Mouse (Mus musculus) midbrain, postnatal 0 days (tissue): ENCODE results near the gene Arhgef19. TPM values are rescaled to one million over a fixed set of nuclear protein-coding genes. Genes with fewer than 3 reads are reported as not detected.

Experiments
- ATAC-seq: fragments of 200-750 bp; cut with Nextera tagmentation; 2 replicates; pipeline ENCODE4 v1.8.0; 2017; ENCODE audit warnings: moderate number of reproducible peaks, mild to moderate bottlenecking, moderate TSS enrichment, moderate library complexity; ENCODE audit not compliant: low FRiP score
- DNase-seq: peaks from one replicate; pipeline ENCODE4 v3.0.0-alpha.2; 2015; ENCODE audit warnings: low spot score
- H3K27ac ChIP-seq: fragments of 300-500 bp; sonication (generic); 2 replicates; pipeline ENCODE4 v1.5.1; 2014; ENCODE audit warnings: low read depth, mild to moderate bottlenecking, low read length, mixed read lengths
- H3K27me3 ChIP-seq: fragments of 300-500 bp; sonication (generic); 2 replicates; pipeline ENCODE4 v1.6.1; 2014; ENCODE audit warnings: low read length, control low read depth, mixed read lengths; ENCODE audit not compliant: insufficient read depth
- H3K36me3 ChIP-seq: fragments of 300-500 bp; sonication (generic); 2 replicates; pipeline ENCODE4 v1.6.1; 2014; ENCODE audit warnings: low read length, control low read depth, mixed read lengths; ENCODE audit not compliant: insufficient read depth
- H3K4me1 ChIP-seq: fragments of 300-500 bp; sonication (generic); 2 replicates; pipeline ENCODE4 v1.6.1; 2014; ENCODE audit warnings: mild to moderate bottlenecking, control low read depth, antibody characterized with exemption, low read length, mixed read lengths; ENCODE audit not compliant: insufficient read depth
- H3K4me2 ChIP-seq: fragments of 300-500 bp; sonication (generic); 2 replicates; pipeline ENCODE4 v1.6.1; 2014; ENCODE audit warnings: low read depth, mild to moderate bottlenecking, low read length, mixed read lengths; ENCODE audit not compliant: poor library complexity, severe bottlenecking
- H3K4me3 ChIP-seq: fragments of 300-500 bp; sonication (generic); 2 replicates; pipeline ENCODE4 v1.5.1; 2014; ENCODE audit warnings: low read depth, mild to moderate bottlenecking, low read length, moderate library complexity
- H3K9ac ChIP-seq: fragments of 300-500 bp; sonication (generic); replicated peaks from 2 replicates; pipeline ENCODE4 v1.6.1; 2014; ENCODE audit warnings: mild to moderate bottlenecking, low read length, moderate library complexity, mixed read lengths; ENCODE audit not compliant: poor library complexity, severe bottlenecking
- H3K9me3 ChIP-seq: fragments of 300-500 bp; sonication (generic); 2 replicates; pipeline ENCODE4 v1.6.1; 2016; ENCODE audit warnings: low read length, control low read depth
- CTCF ChIP-seq: IDR thresholded peaks from 2 replicates; pipeline ENCODE4 v1.5.1; 2016; ENCODE audit warnings: antibody characterized with exemption, mild to moderate bottlenecking
- WGBS: fragments of 180-500 bp; shearing (Covaris S2); extraction: QIAGEN DNeasy Blood & Tissue Kit; methylation state at CpG from one replicate; pipeline ENCODE4 v1.1.7; 2014; 5-methylcytosine and 5-hydroxymethylcytosine counted together
- polyA plus RNA-seq: library from polyadenylated mRNA; unstranded; fragments of >200 nt; fragmentation: Nextera tagmentation; extraction: Ambion mirVana; gene quantifications from 2 replicates; pipeline ENCODE4 v1.2.1, GENCODE M21; 2015
- total RNA-seq: library from RNA; depleted of rRNA; stranded (reverse); fragments of >200 nt; gene quantifications from 2 replicates; pipeline ENCODE4 v1.2.3, GENCODE M21; 2014

Gene Arhgef19
- total and polyA plus RNA-seq, 2 experiments from 2014 or later: 1.3 TPM

DNA sequence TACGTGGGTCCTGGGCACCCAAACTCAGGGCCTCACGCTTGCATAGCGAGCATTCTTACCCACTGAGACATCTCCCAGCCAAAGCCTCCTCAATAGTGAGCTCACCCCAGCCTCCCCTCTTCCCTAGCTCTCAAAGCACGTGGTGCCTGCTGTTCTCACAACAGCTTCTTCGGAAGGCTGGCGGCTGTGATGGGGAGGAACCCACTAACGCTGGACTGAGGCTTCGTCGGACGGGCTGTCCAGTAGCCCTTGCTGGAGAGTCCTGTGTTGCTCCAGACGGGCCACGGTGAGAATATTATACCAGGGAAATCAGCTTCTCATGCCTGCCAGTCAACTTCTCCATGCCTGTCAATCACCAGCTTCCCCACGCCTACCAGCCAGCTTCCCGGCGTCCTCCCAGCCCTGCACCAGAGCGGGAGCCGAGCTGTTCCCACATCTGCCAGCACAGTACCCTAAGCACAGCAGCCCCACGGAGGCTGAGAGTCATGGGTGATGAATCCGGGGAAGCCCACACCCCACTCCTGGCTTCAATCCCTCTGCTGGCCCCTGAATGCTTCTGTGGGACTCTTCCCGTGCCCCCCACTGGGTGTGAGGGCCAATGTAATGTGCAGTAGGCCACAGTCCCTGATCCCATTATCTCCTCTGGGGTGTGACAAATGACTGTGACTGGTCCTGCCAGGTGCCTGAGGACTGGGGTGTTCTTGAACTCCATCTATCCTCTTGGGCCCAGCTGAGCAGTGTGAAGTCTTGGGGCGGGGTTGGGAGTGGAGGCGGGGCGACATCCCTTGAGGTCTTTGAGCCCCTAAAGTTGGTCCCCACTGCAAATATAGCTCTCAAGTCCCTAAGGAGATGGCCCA, 35.4 kb downstream of the Arhgef19 start:
- WGBS: 14% methylated on average over 22 of the region's 23 CpGs
- ATAC-seq: 0 out of 2 replicates have a peak, but pooled peaks have one; percentile 39
- TF ChIP-seq CTCF: no peak
- Histone ChIP-seq H3K27me3 (no peaks in the 10 kb centered on the region), H3K4me1 (0 out of 2 replicates have a peak, but pooled peaks cover 3% of the 10 kb centered on the region), H3K4me2 (peak overlapping the region; percentile 19), H3K9me3 (no peaks in the 10 kb centered on the region), H3K27ac (no peak overlapping the region), H3K4me3 (no peak overlapping the region), H3K9ac (no peak overlapping the region), H3K36me3 (no peaks in the 10 kb centered on the region)
- DNase-seq: no peak

- no peak for TF ChIP-seq CTCF
- no peak for DNase-seq
- Histone ChIP-seq H3K9me3 (no peaks in the 10 kb centered on the region), H3K27me3 (no peaks in the 10 kb centered on the region), H3K27ac (no peak overlapping the region), H3K9ac (no peak overlapping the region), H3K4me2 (no peak overlapping the region), H3K4me1 (0 out of 2 replicates have a peak, but pooled peaks cover 3% of the 10 kb centered on the region), H3K4me3 (no peak overlapping the region), H3K36me3 (no peaks in the 10 kb centered on the region)
- ATAC-seq: no peak
- 86% methylated on average over 8 of the region's 8 CpGs for WGBS
Observed at GRCm38 (mm10) chr4:141277157-141277556, 37.9 kb downstream of the Arhgef19 start.

DNA sequence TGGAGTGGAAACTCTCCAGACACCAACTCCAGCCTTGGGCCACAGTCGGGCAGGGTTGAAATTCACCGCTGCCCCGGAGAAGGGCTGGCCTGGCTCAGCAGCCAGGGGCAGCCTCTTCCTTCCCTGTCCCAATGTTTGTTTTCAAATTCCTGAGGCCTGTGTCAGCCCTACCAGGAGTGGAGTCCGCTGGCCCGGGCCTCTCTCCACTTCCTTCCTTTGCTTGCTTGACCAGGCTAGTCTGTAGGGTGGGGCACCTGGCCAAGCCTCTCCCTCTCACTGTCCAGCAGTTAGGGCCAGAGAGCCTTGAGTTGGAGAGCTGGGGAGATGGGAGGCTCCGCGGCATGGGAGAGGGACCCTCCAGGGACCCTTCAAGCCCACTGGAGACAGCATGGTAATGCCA, 38.9 kb downstream of the Arhgef19 start:
- no peaks in the 10 kb centered on the region for H3K4me1 ChIP-seq
- WGBS: 54% methylated on average over 7 of the region's 7 CpGs
- H3K4me3 ChIP-seq: no peak overlapping the region
- no peak for ATAC-seq
- H3K27ac ChIP-seq: 0 out of 2 replicates have a peak overlapping the region, but pooled peaks have one; percentile 32
- H3K27me3 ChIP-seq: no peaks in the 10 kb centered on the region
- no peak for DNase-seq
- H3K9me3 ChIP-seq: no peaks in the 10 kb centered on the region
- H3K9ac ChIP-seq: no peak overlapping the region
- no peak for TF ChIP-seq CTCF
- no peaks in the 10 kb centered on the region for H3K36me3 ChIP-seq
- H3K4me2 ChIP-seq: no peak overlapping the region

- TF ChIP-seq CTCF: no peak
- H3K27me3 ChIP-seq: no peaks in the 10 kb centered on the region
- ATAC-seq (no peak), DNase-seq (no peak)
- H3K4me1 ChIP-seq: 0 out of 2 replicates have a peak, but pooled peaks cover 2% of the 10 kb centered on the region
- H3K9me3 ChIP-seq: no peaks in the 10 kb centered on the region
- no peaks in the 10 kb centered on the region for H3K36me3 ChIP-seq
- no peak overlapping the region for H3K9ac ChIP-seq
- no peak overlapping the region for H3K27ac ChIP-seq
- no peak overlapping the region for H3K4me3 ChIP-seq
- no peak overlapping the region for H3K4me2 ChIP-seq
- WGBS: 41% methylated on average over 15 of the region's 15 CpGs
Observed at GRCm38 (mm10) chr4:141279327-141279726, 40.0 kb downstream of the Arhgef19 start.

DNA sequence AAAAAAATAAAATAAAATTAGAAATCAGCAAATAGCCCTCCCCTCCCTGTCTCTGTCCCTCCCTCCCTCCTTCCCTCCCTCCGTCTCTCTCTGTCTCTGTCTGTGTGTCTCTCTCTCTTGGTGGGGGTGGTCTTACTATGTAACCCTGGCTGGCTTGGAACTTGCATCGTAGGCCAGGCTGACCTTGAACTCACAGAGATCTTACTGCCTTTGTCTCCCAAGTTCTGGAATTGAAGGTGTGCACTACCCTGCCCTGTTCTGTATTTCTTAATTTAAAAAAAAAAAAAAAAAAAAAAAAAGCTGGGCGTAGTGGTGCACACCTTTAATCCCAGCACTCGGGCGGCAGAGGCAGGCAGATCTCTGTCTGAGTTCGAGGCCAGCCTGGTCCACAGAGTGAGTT, 40.5 kb downstream of the Arhgef19 start:
- no peak overlapping the region for H3K27ac ChIP-seq
- WGBS: 95% methylated on average over 6 of the region's 6 CpGs
- no peaks in the 10 kb centered on the region for H3K9me3 ChIP-seq
- no peak overlapping the region for H3K4me2 ChIP-seq
- H3K36me3 ChIP-seq: no peaks in the 10 kb centered on the region
- H3K4me1 ChIP-seq: 0 out of 2 replicates have a peak, but pooled peaks cover 2% of the 10 kb centered on the region
- H3K4me3 ChIP-seq: no peak overlapping the region
- ATAC-seq (no peak), DNase-seq (no peak)
- no peak for TF ChIP-seq CTCF
- no peak overlapping the region for H3K9ac ChIP-seq
- H3K27me3 ChIP-seq: no peaks in the 10 kb centered on the region

DNA sequence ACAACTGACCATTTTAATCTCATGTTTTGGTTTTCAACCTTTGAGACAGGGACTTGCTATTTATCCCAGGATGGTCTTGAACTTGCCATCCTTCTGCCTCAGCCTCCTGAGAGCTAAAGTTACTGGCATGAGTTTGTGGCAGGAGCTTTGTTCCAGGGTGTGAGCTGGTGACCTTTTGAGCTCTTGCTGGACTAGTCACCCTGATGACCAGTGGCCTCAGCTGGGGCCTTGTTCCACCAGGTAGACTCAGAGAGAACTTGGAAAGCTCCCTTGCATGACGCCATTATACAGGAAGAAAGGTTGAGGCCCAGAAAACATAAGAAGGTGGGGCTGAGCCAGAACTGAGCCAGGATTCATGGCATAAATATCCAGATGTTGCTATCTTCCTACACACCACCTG, 41.2 kb downstream of the Arhgef19 start:
- WGBS: 100% methylated on average over 1 of the region's 1 CpGs
- Histone ChIP-seq H3K4me3 (no peak overlapping the region), H3K4me1 (0 out of 2 replicates have a peak, but pooled peaks cover 2% of the 10 kb centered on the region), H3K9ac (no peak overlapping the region), H3K27me3 (no peaks in the 10 kb centered on the region), H3K9me3 (no peaks in the 10 kb centered on the region), H3K4me2 (no peak overlapping the region), H3K27ac (no peak overlapping the region), H3K36me3 (no peaks in the 10 kb centered on the region)
- no peak for DNase-seq
- no peak for TF ChIP-seq CTCF
- no peak for ATAC-seq
